Mouse (Mus musculus): ENCODE data around the gene Apobec4. TPM values are rescaled to one million over a fixed set of nuclear protein-coding genes. Genes with fewer than 3 reads are reported as not detected.
A peak's percentile ranks its signal among the peaks of the same experiment; 100 is the strongest.

The Apobec4 gene
- polyA plus RNA-seq, 1 experiment from 2014 or later = not detected

GRCm38 (mm10) chr1:152793495-152794130 lies 43.3 kb downstream of the Apobec4 start:
- H3K36me3 ChIP-seq (ENCODE audit: control insufficient read depth, insufficient read depth, low read length) = no peaks in the 10 kb centered on the region
- no peak overlapping the region for H3K9ac ChIP-seq (ENCODE audit: low read depth, low read length)
- no peak for ATAC-seq
- no peak overlapping the region for H3K27ac ChIP-seq (ENCODE audit: low read length)
- H3K9me3 ChIP-seq (replicated peaks; ENCODE audit: control insufficient read depth, low read length, poor library complexity, severe bottlenecking) = no peaks in the 10 kb centered on the region
- no peak overlapping the region for H3K4me2 ChIP-seq (ENCODE audit: low read length)
- no peaks in the 10 kb centered on the region for H3K4me1 ChIP-seq (ENCODE audit: control insufficient read depth, insufficient read depth, low read length)
- no peak overlapping the region for H3K4me3 ChIP-seq (ENCODE audit: low read depth, low read length)
- 26% methylated on average over 6 of the region's 6 CpGs for WGBS
- H3K27me3 ChIP-seq (ENCODE audit: control insufficient read depth, insufficient read depth, low read depth, low read length) = no peaks in the 10 kb centered on the region

GRCm38 (mm10) chr1:152795688-152796255 lies 45.4 kb downstream of the Apobec4 start:
- WGBS = 69% methylated on average over 8 of the region's 8 CpGs
- H3K4me2 ChIP-seq (ENCODE audit: low read length) = no peak overlapping the region
- no peak overlapping the region for H3K9ac ChIP-seq (ENCODE audit: low read depth, low read length)
- no peaks in the 10 kb centered on the region for H3K27me3 ChIP-seq (ENCODE audit: control insufficient read depth, insufficient read depth, low read depth, low read length)
- H3K36me3 ChIP-seq (ENCODE audit: control insufficient read depth, insufficient read depth, low read length) = no peaks in the 10 kb centered on the region
- H3K4me3 ChIP-seq (ENCODE audit: low read depth, low read length) = no peak overlapping the region
- no peak overlapping the region for H3K27ac ChIP-seq (ENCODE audit: low read length)
- H3K9me3 ChIP-seq (replicated peaks; ENCODE audit: control insufficient read depth, low read length, poor library complexity, severe bottlenecking) = no peaks in the 10 kb centered on the region
- H3K4me1 ChIP-seq (ENCODE audit: control insufficient read depth, insufficient read depth, low read length) = 0 out of 2 replicates have a peak, but pooled peaks cover 3% of the 10 kb centered on the region
- no peak for ATAC-seq

- H3K36me3 ChIP-seq (ENCODE audit: control insufficient read depth, insufficient read depth, low read length) = no peaks in the 10 kb centered on the region
- ATAC-seq = no peak
- H3K9me3 ChIP-seq (replicated peaks; ENCODE audit: control insufficient read depth, low read length, poor library complexity, severe bottlenecking) = no peaks in the 10 kb centered on the region
- H3K9ac ChIP-seq (ENCODE audit: low read depth, low read length) = no peak overlapping the region
- no peak overlapping the region for H3K4me3 ChIP-seq (ENCODE audit: low read depth, low read length)
- WGBS = 79% methylated on average over 8 of the region's 8 CpGs
- no peak overlapping the region for H3K4me2 ChIP-seq (ENCODE audit: low read length)
- H3K27me3 ChIP-seq (ENCODE audit: control insufficient read depth, insufficient read depth, low read depth, low read length) = no peaks in the 10 kb centered on the region
- H3K4me1 ChIP-seq (ENCODE audit: control insufficient read depth, insufficient read depth, low read length) = 0 out of 2 replicates have a peak, but pooled peaks cover 3% of the 10 kb centered on the region
- no peak overlapping the region for H3K27ac ChIP-seq (ENCODE audit: low read length)
These were observed 46.4 kb downstream of the Apobec4 start for GRCm38 (mm10) chr1:152796683-152797263.

- no peak overlapping the region for H3K4me2 ChIP-seq (ENCODE audit: low read length)
- no peak overlapping the region for H3K27ac ChIP-seq (ENCODE audit: low read length)
- ATAC-seq = no peak
- 0 out of 2 replicates have a peak, but pooled peaks cover 3% of the 10 kb centered on the region for H3K4me1 ChIP-seq (ENCODE audit: control insufficient read depth, insufficient read depth, low read length)
- WGBS = 89% methylated on average over 9 of the region's 9 CpGs
- no peak overlapping the region for H3K4me3 ChIP-seq (ENCODE audit: low read depth, low read length)
- no peaks in the 10 kb centered on the region for H3K36me3 ChIP-seq (ENCODE audit: control insufficient read depth, insufficient read depth, low read length)
- no peak overlapping the region for H3K9ac ChIP-seq (ENCODE audit: low read depth, low read length)
- no peaks in the 10 kb centered on the region for H3K27me3 ChIP-seq (ENCODE audit: control insufficient read depth, insufficient read depth, low read depth, low read length)
- no peaks in the 10 kb centered on the region for H3K9me3 ChIP-seq (replicated peaks; ENCODE audit: control insufficient read depth, low read length, poor library complexity, severe bottlenecking)
These were observed 47.8 kb downstream of the Apobec4 start for GRCm38 (mm10) chr1:152798125-152798524.

GRCm38 (mm10) chr1:152799897-152800296 lies 49.5 kb downstream of the Apobec4 start, which contains the start of gene Ncf2:
Gene Ncf2, plus strand, starts transcription at chr1:152800194.
- Histone ChIP-seq H3K36me3 (ENCODE audit: control insufficient read depth, insufficient read depth, low read length) (no peaks in the 10 kb centered on the region), H3K9me3 (replicated peaks; ENCODE audit: control insufficient read depth, low read length, poor library complexity, severe bottlenecking) (no peaks in the 10 kb centered on the region), H3K9ac (ENCODE audit: low read depth, low read length) (no peak within 1 kb of the TSS), H3K27ac (ENCODE audit: low read length) (no peak within 1 kb of the TSS), H3K4me2 (ENCODE audit: low read length) (no peak within 1 kb of the TSS), H3K27me3 (ENCODE audit: control insufficient read depth, insufficient read depth, low read depth, low read length) (no peaks in the 10 kb centered on the region), H3K4me3 (ENCODE audit: low read depth, low read length) (no peak within 1 kb of the TSS), H3K4me1 (ENCODE audit: control insufficient read depth, insufficient read depth, low read length) (0 out of 2 replicates have a peak, but pooled peaks cover 3% of the 10 kb centered on the region)
- whole genome bisulfite sequencing = 6% methylated on average over 2 of the region's 2 CpGs
- peak; percentile 79 for ATAC-seq

- no peak overlapping the region for H3K9ac ChIP-seq (ENCODE audit: low read depth, low read length)
- H3K9me3 ChIP-seq (replicated peaks; ENCODE audit: control insufficient read depth, low read length, poor library complexity, severe bottlenecking) = no peaks in the 10 kb centered on the region
- H3K4me1 ChIP-seq (ENCODE audit: control insufficient read depth, insufficient read depth, low read length) = 0 out of 2 replicates have a peak, but pooled peaks cover 3% of the 10 kb centered on the region
- no peaks in the 10 kb centered on the region for H3K27me3 ChIP-seq (ENCODE audit: control insufficient read depth, insufficient read depth, low read depth, low read length)
- no peak overlapping the region for H3K4me3 ChIP-seq (ENCODE audit: low read depth, low read length)
- 87% methylated on average over 13 of the region's 13 CpGs for whole genome bisulfite sequencing
- H3K36me3 ChIP-seq (ENCODE audit: control insufficient read depth, insufficient read depth, low read length) = no peaks in the 10 kb centered on the region
- no peak for ATAC-seq
- no peak overlapping the region for H3K27ac ChIP-seq (ENCODE audit: low read length)
- no peak overlapping the region for H3K4me2 ChIP-seq (ENCODE audit: low read length)
These were observed 50.4 kb downstream of the Apobec4 start for GRCm38 (mm10) chr1:152800633-152801176.

GRCm38 (mm10) chr1:152804907-152805306 lies 54.6 kb downstream of the Apobec4 start:
- Histone ChIP-seq H3K27ac (ENCODE audit: low read length) (no peak overlapping the region), H3K36me3 (ENCODE audit: control insufficient read depth, insufficient read depth, low read length) (no peaks in the 10 kb centered on the region), H3K27me3 (ENCODE audit: control insufficient read depth, insufficient read depth, low read depth, low read length) (no peaks in the 10 kb centered on the region), H3K4me2 (ENCODE audit: low read length) (no peak overlapping the region), H3K9me3 (replicated peaks; ENCODE audit: control insufficient read depth, low read length, poor library complexity, severe bottlenecking) (no peaks in the 10 kb centered on the region), H3K4me3 (ENCODE audit: low read depth, low read length) (no peak overlapping the region), H3K4me1 (ENCODE audit: control insufficient read depth, insufficient read depth, low read length) (0 out of 2 replicates have a peak, but pooled peaks cover under 1% of the 10 kb centered on the region), H3K9ac (ENCODE audit: low read depth, low read length) (no peak overlapping the region)
- ATAC-seq = no peak
- WGBS = 90% methylated on average over 6 of the region's 6 CpGs
